Mouse (Mus musculus) liver, embryonic 14.5 days (tissue): Measurements from ENCODE around the gene Sipa1l3. TPM values are rescaled to one million over a fixed set of nuclear protein-coding genes. Genes with fewer than 3 reads are reported as not detected.

Source experiments
- ATAC-seq: fragments of 200-750 bp; cut with Nextera tagmentation; 2 replicates; pipeline ENCODE4 v1.8.0; 2017; ENCODE audit warnings: moderate number of reproducible peaks, mild to moderate bottlenecking, moderate library complexity; ENCODE audit not compliant: insufficient read depth
- DNase-seq, 3 experiments: peaks; one replicate each; pipeline ENCODE4 v3.0.0-alpha.2; 2012 to 2013; ENCODE audit warnings: low read depth in 3 of 3, low spot score in 3 of 3
- H3K27ac ChIP-seq: fragments of 300-500 bp; sonication (generic); 2 replicates; pipeline ENCODE4 v1.5.1; 2014; ENCODE audit warnings: moderate library complexity, mild to moderate bottlenecking, control low read depth, inconsistent platforms
- H3K27me3 ChIP-seq: fragments of 300-500 bp; sonication (generic); 2 replicates; pipeline ENCODE4 v1.6.1; 2014; ENCODE audit warnings: mild to moderate bottlenecking, low read length, moderate library complexity; ENCODE audit not compliant: control insufficient read depth, insufficient read depth
- H3K36me3 ChIP-seq: fragments of 300-500 bp; sonication (generic); replicated peaks from 2 replicates; pipeline ENCODE4 v1.6.1; 2014; ENCODE audit warnings: low read depth; ENCODE audit not compliant: control insufficient read depth, insufficient read depth
- H3K4me1 ChIP-seq, 2 experiments: fragments of 200-500 bp in 1 of 2; fragments of 300-500 bp in 1 of 2; sonication (generic) in 1 of 2; replicated peaks; 2 replicates each; pipeline ENCODE4 v1.6.1; 2012 to 2014; ENCODE audit warnings: antibody characterized with exemption in 1 of 2, inconsistent platforms in 1 of 2, low read length in 1 of 2; ENCODE audit not compliant: control insufficient read depth in 2 of 2, insufficient read depth in 2 of 2
- H3K4me2 ChIP-seq: fragments of 300-500 bp; sonication (generic); 2 replicates; pipeline ENCODE4 v1.6.1; 2014; ENCODE audit warnings: low read depth, mild to moderate bottlenecking, control low read depth, moderate library complexity
- H3K4me3 ChIP-seq, 2 experiments: fragments of 200-500 bp in 1 of 2; fragments of 300-500 bp in 1 of 2; sonication (generic) in 1 of 2; 2 replicates each; pipeline ENCODE4 v1.5.1; 2012 to 2014; ENCODE audit warnings: low read depth in 2 of 2, low read length in 2 of 2, mild to moderate bottlenecking in 2 of 2, control low read depth in 1 of 2, inconsistent platforms in 1 of 2, moderate library complexity in 1 of 2; ENCODE audit not compliant: insufficient read depth in 1 of 2
- H3K9ac ChIP-seq: fragments of 300-500 bp; sonication (generic); replicated peaks from 2 replicates; pipeline ENCODE4 v1.6.1; 2014; ENCODE audit warnings: mild to moderate bottlenecking, control low read depth, moderate library complexity
- H3K9me3 ChIP-seq: fragments of 300-500 bp; sonication (generic); 2 replicates; pipeline ENCODE4 v1.6.1; 2016; ENCODE audit warnings: low read length, mixed read lengths; ENCODE audit not compliant: control insufficient read depth
- CTCF ChIP-seq: IDR thresholded peaks from 2 replicates; pipeline ENCODE4 v1.5.1; 2016; ENCODE audit warnings: antibody characterized with exemption, low read depth, control low read depth
- EP300 ChIP-seq: IDR thresholded peaks from 2 replicates; pipeline ENCODE4 v1.6.1; 2016; ENCODE audit warnings: antibody characterized with exemption, low read depth
- WGBS: fragments of 180-500 bp; shearing (Covaris S2); extraction: QIAGEN DNeasy Blood & Tissue Kit; methylation state at CpG from one replicate; pipeline ENCODE4 v1.1.7; 2014; ENCODE audit not compliant: insufficient replicate concordance; 5-methylcytosine and 5-hydroxymethylcytosine counted together
- polyA plus RNA-seq, 2 experiments: library from polyadenylated mRNA; depleted of rRNA in 1 of 2; stranded (reverse) in 1 of 2; unstranded in 1 of 2; fragments of >200 nt; fragmentation: Nextera tagmentation in 1 of 2; extraction: Ambion mirVana in 1 of 2; gene quantifications; 2 replicates each; pipeline versions ENCODE4 v1.2.1 to v1.2.3; 2012 to 2014

Sipa1l3 gene
- polyA plus RNA-seq, 2 experiments = 1.8 to 4.9 TPM

- no peak overlapping the region for H3K4me3 ChIP-seq
- no peaks in the 10 kb centered on the region for H3K9me3 ChIP-seq
- no peaks in the 10 kb centered on the region for H3K36me3 ChIP-seq
- H3K27me3 ChIP-seq = no peaks in the 10 kb centered on the region
- H3K4me2 ChIP-seq = no peak overlapping the region
- ATAC-seq (no peak), DNase-seq (no peak)
- TF ChIP-seq EP300 = no peak
- no peak for TF ChIP-seq CTCF
- no peak overlapping the region for H3K9ac ChIP-seq
- 61% methylated on average over 4 of the region's 4 CpGs for WGBS
- H3K4me1 ChIP-seq = 0 out of 4 replicates have a peak, but pooled peaks cover 0 to 2% of the 10 kb centered on the region in 2 experiments
- no peak overlapping the region for H3K27ac ChIP-seq
Observed at GRCm38 (mm10) chr7:29406855-29407254, 111.6 kb downstream of the Sipa1l3 start.

- H3K9ac ChIP-seq = no peak overlapping the region
- H3K9me3 ChIP-seq = no peaks in the 10 kb centered on the region
- ATAC-seq (no peak), DNase-seq (no peak)
- TF ChIP-seq CTCF (no peak), EP300 (no peak)
- WGBS = 74% methylated on average over 2 of the region's 2 CpGs
- H3K4me3 ChIP-seq = no peak overlapping the region
- no peak overlapping the region for H3K27ac ChIP-seq
- H3K4me1 ChIP-seq = no peaks in the 10 kb centered on the region
- H3K27me3 ChIP-seq = no peaks in the 10 kb centered on the region
- H3K36me3 ChIP-seq = no peaks in the 10 kb centered on the region
- no peak overlapping the region for H3K4me2 ChIP-seq
Observed at GRCm38 (mm10) chr7:29404126-29404525, 114.3 kb downstream of the Sipa1l3 start.

- Histone ChIP-seq H3K4me3 (no peak overlapping the region), H3K4me1 (no peaks in the 10 kb centered on the region), H3K9me3 (no peaks in the 10 kb centered on the region), H3K27me3 (no peaks in the 10 kb centered on the region), H3K27ac (no peak overlapping the region), H3K9ac (no peak overlapping the region), H3K36me3 (no peaks in the 10 kb centered on the region), H3K4me2 (no peak overlapping the region)
- ATAC-seq (no peak), DNase-seq (no peak)
- TF ChIP-seq CTCF = no peak
- no peak for TF ChIP-seq EP300
- WGBS = 70% methylated on average over 4 of the region's 4 CpGs
Observed at GRCm38 (mm10) chr7:29402015-29402414, 116.4 kb downstream of the Sipa1l3 start.

GRCm38 (mm10) chr7:29400451-29400850, 118.0 kb downstream of the Sipa1l3 start:
- H3K9me3 ChIP-seq = no peaks in the 10 kb centered on the region
- no peak overlapping the region for H3K9ac ChIP-seq
- ATAC-seq = no peak
- H3K27me3 ChIP-seq = no peaks in the 10 kb centered on the region
- H3K4me2 ChIP-seq = no peak overlapping the region
- no peaks in the 10 kb centered on the region for H3K4me1 ChIP-seq
- H3K27ac ChIP-seq = no peak overlapping the region
- H3K36me3 ChIP-seq = no peaks in the 10 kb centered on the region
- H3K4me3 ChIP-seq = no peak overlapping the region
- WGBS = 81% methylated on average over 8 of the region's 8 CpGs
- TF ChIP-seq EP300 (no peak), CTCF (no peak)
- DNase-seq = no peak

GRCm38 (mm10) chr7:29399056-29399455, 119.4 kb downstream of the Sipa1l3 start:
- 72% methylated on average over 9 of the region's 9 CpGs for WGBS
- no peak for DNase-seq
- Histone ChIP-seq H3K27ac (no peak overlapping the region), H3K4me2 (no peak overlapping the region), H3K36me3 (no peaks in the 10 kb centered on the region), H3K9me3 (no peaks in the 10 kb centered on the region), H3K27me3 (no peaks in the 10 kb centered on the region), H3K9ac (no peak overlapping the region), H3K4me3 (no peak overlapping the region), H3K4me1 (no peaks in the 10 kb centered on the region)
- TF ChIP-seq EP300 (no peak), CTCF (no peak)
- ATAC-seq = no peak
